Mouse (Mus musculus) forebrain, postnatal 0 days (tissue): Measurements from ENCODE around the gene Eif4b. TPM values are rescaled to one million over a fixed set of nuclear protein-coding genes. Genes with fewer than 3 reads are reported as not detected.
A peak's percentile ranks its signal among the peaks of the same experiment; 100 is the strongest.

ENCODE experiments used
- ATAC-seq: fragments of 200-750 bp; cut with Nextera tagmentation; 2 replicates; pipeline ENCODE4 v1.8.0; 2017; ENCODE audit warnings: mild to moderate bottlenecking, moderate library complexity
- DNase-seq: peaks from one replicate; pipeline ENCODE4 v3.0.0-alpha.2; 2015
- H3K27ac ChIP-seq: fragments of 300-500 bp; sonication (generic); 2 replicates; pipeline ENCODE4 v1.5.1; 2014; ENCODE audit warnings: low read depth, mild to moderate bottlenecking, antibody characterized with exemption, low read length, moderate library complexity, mixed read lengths
- H3K27me3 ChIP-seq: fragments of 300-500 bp; sonication (generic); 2 replicates; pipeline ENCODE4 v1.6.1; 2014; ENCODE audit warnings: mild to moderate bottlenecking, low read length, mixed read lengths; ENCODE audit not compliant: insufficient read depth
- H3K36me3 ChIP-seq: fragments of 300-500 bp; sonication (generic); 2 replicates; pipeline ENCODE4 v1.6.1; 2014; ENCODE audit warnings: mild to moderate bottlenecking, moderate library complexity; ENCODE audit not compliant: insufficient read depth
- H3K4me1 ChIP-seq: fragments of 300-500 bp; sonication (generic); 2 replicates; pipeline ENCODE4 v1.6.1; 2014; ENCODE audit warnings: antibody characterized with exemption; ENCODE audit not compliant: insufficient read depth
- H3K4me2 ChIP-seq: fragments of 300-500 bp; sonication (generic); 2 replicates; pipeline ENCODE4 v1.6.1; 2014; ENCODE audit warnings: low read depth, mild to moderate bottlenecking, moderate library complexity
- H3K4me3 ChIP-seq: fragments of 300-500 bp; sonication (generic); 2 replicates; pipeline ENCODE4 v1.5.1; 2014; ENCODE audit warnings: low read depth, low read length, mixed read lengths
- H3K9ac ChIP-seq: fragments of 300-500 bp; sonication (generic); 2 replicates; pipeline ENCODE4 v1.6.1; 2014; ENCODE audit warnings: mild to moderate bottlenecking
- H3K9me3 ChIP-seq: fragments of 300-500 bp; sonication (generic); 2 replicates; pipeline ENCODE4 v1.6.1; 2016; ENCODE audit warnings: low read length
- CTCF ChIP-seq: sonication (generic); IDR thresholded peaks from 2 replicates; pipeline ENCODE4 v1.5.1; 2016; ENCODE audit warnings: antibody characterized with exemption, control low read depth, low read depth
- WGBS: fragments of 180-500 bp; shearing (Covaris S2); extraction: QIAGEN DNeasy Blood & Tissue Kit; methylation state at CpG from one replicate; pipeline ENCODE4 v1.1.7; 2014; 5-methylcytosine and 5-hydroxymethylcytosine counted together
- polyA plus RNA-seq: library from polyadenylated mRNA; unstranded; fragments of >200 nt; fragmentation: Nextera tagmentation; extraction: Ambion mirVana; gene quantifications from 2 replicates; pipeline ENCODE4 v1.2.1, GENCODE M21; 2015
- total RNA-seq: library from RNA; depleted of rRNA; stranded (reverse); fragments of >200 nt; gene quantifications from 2 replicates; pipeline ENCODE4 v1.2.3, GENCODE M21; 2014

Eif4b gene
- total and polyA plus RNA-seq, 2 experiments from 2014 or later, result 72.8 to 194 TPM

DNA sequence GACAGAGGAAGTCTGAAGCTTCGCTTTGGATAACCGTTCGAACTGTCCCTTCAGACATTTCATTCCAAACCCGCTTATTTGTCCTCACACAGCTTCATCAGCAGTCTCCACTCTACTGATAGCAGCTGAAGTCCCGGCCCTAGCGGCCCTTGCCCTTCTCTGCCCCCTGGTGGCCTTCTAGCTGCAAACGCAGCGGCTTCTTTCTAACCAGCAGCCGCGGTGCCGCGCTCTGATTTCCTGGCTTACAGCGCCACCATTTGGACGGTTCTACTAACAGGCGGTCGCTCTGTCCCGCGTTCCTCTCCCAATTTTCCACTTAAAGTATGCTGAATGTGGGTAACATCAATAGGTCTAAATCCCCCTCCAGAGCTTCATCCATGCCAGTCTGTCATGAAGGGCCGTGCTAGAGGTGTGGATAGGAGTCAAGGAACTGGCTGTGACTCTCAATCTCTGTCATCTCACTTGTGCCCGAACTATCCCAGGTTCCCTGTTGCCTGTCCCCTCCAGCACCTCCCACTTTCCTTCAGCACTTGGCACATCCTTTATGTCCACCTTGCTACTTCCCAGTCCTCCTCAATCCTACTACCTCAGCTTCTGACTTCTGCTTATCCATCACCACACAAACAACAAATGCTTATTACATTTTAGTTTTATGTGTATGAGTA lies 7.8 kb upstream of the Eif4b start:
- ATAC-seq (peak; percentile 96), DNase-seq (peak; percentile 97)
- H3K27ac ChIP-seq, result no peak overlapping the region
- H3K36me3 ChIP-seq, result no peaks in the 10 kb centered on the region
- TF ChIP-seq CTCF, result peak; percentile 100
- no peaks in the 10 kb centered on the region for H3K9me3 ChIP-seq
- WGBS, result 4% methylated on average over 20 of the region's 20 CpGs
- H3K4me2 ChIP-seq, result no peak overlapping the region
- no peak overlapping the region for H3K9ac ChIP-seq
- H3K4me3 ChIP-seq, result no peak overlapping the region
- no peaks in the 10 kb centered on the region; the same call in 1 of the 2 replicates for H3K27me3 ChIP-seq
- no peaks in the 10 kb centered on the region for H3K4me1 ChIP-seq

DNA sequence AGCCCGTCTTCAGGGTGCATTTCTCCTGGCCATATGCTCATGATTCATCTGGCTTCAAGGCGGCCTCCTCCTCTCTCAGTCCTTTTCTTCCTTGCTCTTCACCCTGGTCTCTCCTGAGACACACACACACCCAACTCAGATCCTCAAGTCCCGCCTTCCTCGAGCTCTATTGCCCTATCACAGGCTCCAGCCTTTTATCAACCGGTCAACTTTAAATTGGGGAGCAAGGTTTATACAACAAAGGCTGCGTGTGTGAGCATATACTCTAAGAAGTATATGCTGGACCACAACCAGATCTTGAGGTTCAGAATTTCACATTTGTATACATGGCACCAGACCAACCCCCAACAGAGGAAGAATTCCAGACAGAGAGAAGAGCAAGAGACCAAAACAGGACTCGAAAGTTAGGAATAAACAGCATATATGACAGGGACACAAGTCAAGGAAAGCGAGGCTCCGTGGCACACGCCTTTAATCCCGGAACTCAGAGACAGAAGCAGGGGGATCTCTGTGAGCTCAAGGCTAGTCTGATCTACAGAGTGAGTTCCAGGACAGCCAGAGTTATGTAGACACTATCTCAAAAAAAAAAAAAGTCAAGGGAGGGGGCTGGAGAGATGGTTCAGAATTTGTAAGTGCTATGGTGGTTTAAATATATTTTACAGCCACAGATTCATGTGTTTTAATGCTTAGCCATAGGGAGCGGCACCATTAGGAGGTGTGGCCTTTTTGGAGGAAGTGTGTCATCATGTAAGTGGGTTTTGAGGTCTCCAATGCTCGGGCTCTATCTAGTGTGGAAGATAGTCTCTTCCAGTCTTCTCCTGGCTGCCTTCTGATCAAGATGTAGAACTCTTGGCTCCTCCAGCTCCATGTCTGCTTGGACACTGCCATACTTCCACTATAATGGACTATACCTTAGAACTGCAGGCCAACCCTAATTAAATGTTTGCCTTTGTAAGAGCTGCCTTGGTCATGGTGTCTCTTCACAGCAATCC lies 2.8 kb upstream of the Eif4b start:
- H3K27ac ChIP-seq, result no peak overlapping the region
- no peak overlapping the region for H3K4me2 ChIP-seq
- no peaks in the 10 kb centered on the region for H3K36me3 ChIP-seq
- H3K9me3 ChIP-seq, result no peaks in the 10 kb centered on the region
- no peak overlapping the region for H3K9ac ChIP-seq
- H3K4me3 ChIP-seq, result no peak overlapping the region
- no peak for ATAC-seq
- 74% methylated on average over 13 of the region's 13 CpGs for WGBS
- H3K27me3 ChIP-seq, result no peaks in the 10 kb centered on the region; the same call in 1 of the 2 replicates
- TF ChIP-seq CTCF, result no peak
- DNase-seq, result no peak
- peaks cover 14% of the 10 kb centered on the region for H3K4me1 ChIP-seq

DNA sequence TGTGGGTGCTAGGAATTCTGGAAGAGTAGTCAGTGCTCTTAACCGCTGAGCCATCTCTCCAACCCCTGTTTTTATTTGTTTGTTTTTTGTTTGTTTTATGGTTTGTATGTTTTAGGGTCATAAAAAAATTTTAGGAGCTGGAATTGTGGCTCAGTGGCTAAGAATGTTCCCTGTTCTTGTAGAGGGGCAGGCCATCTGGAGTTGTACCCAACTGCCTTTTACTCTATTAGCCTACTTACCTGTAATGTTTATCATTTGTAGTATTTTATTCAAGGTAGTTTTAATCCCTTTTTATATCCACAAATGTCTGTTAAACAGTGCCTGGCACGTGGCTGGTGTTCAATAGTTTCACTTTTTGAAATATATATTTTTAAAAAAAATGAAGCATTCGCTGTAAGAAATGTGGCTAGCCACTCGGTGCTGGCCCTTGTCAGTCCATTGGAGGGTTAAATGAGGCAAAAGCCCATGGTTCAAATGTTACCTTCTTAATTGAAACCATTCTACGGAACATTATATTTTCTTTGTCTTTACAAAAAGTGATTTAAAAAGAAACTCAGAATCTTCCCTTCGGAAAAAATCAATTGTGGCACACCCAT lies 512 bp upstream of the Eif4b start:
- no peak for TF ChIP-seq CTCF
- no peaks in the 10 kb centered on the region for H3K9me3 ChIP-seq
- WGBS, result 15% methylated on average over 6 of the region's 6 CpGs
- DNase-seq (no peak), ATAC-seq (peak; percentile 10)
- H3K4me2 ChIP-seq, result peak overlapping the region; percentile 77
- peak overlapping the region; percentile 98 for H3K4me3 ChIP-seq
- peak overlapping the region; percentile 97 for H3K27ac ChIP-seq
- H3K9ac ChIP-seq, result peak overlapping the region; percentile 93
- peaks cover 18% of the 10 kb centered on the region for H3K4me1 ChIP-seq
- H3K27me3 ChIP-seq, result no peaks in the 10 kb centered on the region
- no peaks in the 10 kb centered on the region for H3K36me3 ChIP-seq

DNA sequence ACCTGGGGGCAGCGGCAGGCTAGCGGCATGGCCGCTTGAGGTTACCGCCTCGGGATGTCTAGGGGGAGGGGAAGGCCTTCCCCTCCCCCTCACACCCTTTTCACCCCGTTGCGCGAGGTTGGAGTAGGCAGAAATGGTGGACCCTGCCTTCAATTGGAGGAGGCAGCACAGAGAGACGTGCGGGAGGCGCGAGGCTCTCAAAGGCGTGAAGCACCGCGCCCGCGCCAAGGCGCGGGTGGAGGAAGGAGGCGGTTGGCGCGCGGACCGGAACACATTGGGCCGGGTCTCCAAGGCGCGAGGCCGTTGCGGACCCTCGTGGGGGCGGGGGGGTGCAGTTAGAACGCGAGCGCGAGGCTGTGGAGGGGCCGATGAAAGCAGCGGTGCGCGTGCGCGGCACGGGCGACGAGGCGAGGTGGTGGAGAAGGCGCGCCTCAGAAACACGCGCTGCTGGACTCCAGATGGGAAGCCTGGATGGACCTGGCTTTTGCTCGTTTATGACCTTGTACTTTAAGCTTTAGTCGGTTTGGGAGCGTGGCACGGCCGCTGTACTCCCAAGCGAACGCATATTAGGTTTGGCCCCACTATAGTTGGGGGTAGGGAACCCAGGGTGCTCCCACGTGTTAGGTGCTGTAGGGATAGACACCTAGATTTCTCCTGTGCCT lies 628 bp downstream of the Eif4b start:
- Histone ChIP-seq H3K9ac (peak overlapping the region; percentile 93), H3K4me2 (peak overlapping the region; percentile 77), H3K4me1 (peaks cover 18% of the 10 kb centered on the region), H3K9me3 (no peaks in the 10 kb centered on the region), H3K27ac (peak overlapping the region; percentile 97), H3K36me3 (no peaks in the 10 kb centered on the region), H3K4me3 (peak overlapping the region; percentile 98), H3K27me3 (no peaks in the 10 kb centered on the region)
- peak; percentile 53 for ATAC-seq
- WGBS, result under 1% methylated on average over 55 of the region's 57 CpGs
- DNase-seq, result peak; percentile 79
- TF ChIP-seq CTCF, result no peak

DNA sequence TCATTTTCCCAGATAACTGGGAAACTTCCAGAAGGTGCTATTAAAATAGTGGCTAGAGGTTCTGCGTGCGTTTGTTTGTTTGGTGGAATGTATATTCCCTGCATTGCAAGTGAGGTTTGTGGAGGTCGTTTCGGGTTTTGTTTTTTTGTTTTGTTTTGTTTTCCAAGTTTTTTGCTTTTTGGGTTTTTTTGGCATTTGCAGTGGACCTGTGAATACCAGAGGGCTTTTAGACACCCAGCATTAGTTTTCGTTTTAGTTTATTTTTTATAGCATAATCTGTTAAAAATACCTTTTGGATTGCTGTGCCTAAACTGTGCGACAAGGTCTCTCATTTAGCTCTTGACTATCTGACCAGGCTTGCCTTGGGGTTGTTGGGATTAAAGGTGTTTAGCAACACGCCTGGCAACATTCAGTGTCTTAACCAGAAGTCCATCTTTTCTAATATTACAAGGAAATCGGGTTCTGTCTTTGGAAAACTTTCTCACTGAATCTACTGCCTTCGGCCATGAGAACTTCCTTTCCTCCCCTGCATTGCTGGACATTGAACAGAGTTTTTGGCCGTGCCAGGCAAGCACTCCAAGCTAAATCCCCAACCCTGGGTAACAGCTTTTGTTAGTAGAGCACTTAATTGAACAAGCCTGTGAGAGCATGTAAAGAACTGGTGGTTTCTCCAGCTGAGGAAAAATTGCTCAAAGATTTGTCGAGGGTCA lies 1.5 kb downstream of the Eif4b start:
- peaks cover 18% of the 10 kb centered on the region for H3K4me1 ChIP-seq
- H3K9me3 ChIP-seq, result no peaks in the 10 kb centered on the region
- ATAC-seq (no peak), DNase-seq (no peak)
- TF ChIP-seq CTCF, result no peak
- H3K4me2 ChIP-seq, result peak overlapping the region; percentile 77
- H3K27ac ChIP-seq, result 0 out of 2 replicates have a peak overlapping the region, but pooled peaks have one; percentile 97
- peak overlapping the region; percentile 93 for H3K9ac ChIP-seq
- no peaks in the 10 kb centered on the region for H3K36me3 ChIP-seq
- no peaks in the 10 kb centered on the region for H3K27me3 ChIP-seq
- WGBS, result 10% methylated on average over 11 of the region's 11 CpGs
- peak overlapping the region; percentile 98 for H3K4me3 ChIP-seq

DNA sequence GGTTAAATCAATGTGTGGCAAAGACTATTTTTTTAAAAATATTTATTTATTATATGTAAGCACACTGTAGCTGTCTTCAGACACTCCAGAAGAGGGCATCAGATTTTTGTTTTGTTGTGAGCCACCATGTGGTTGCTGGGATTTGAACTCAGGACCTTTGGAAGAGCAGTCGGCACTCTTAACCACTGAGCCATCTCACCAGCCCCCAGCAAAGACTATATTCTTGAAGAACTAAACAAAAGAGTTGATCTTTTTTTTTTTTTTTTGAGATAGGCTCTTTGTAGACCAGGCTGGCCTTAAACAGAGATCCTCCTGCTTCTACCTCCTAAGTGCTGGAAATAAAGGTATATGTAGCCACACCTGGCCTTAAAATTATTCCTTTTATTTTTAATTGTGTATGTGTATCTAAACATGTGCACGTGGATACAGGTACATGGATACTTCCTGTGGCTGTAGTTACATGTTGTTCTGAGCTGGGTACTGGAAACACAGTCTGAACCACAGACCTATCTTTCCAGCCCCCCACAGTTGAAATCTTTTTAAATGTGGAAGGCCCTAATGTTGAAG lies 3.6 kb downstream of the Eif4b start:
- 85% methylated on average over 2 of the region's 2 CpGs for WGBS
- ATAC-seq, result no peak
- Histone ChIP-seq H3K36me3 (peaks cover 5% of the 10 kb centered on the region; the same call in 1 of the 2 replicates), H3K4me3 (no peak overlapping the region), H3K9ac (no peak overlapping the region), H3K4me1 (peaks cover 18% of the 10 kb centered on the region), H3K4me2 (no peak overlapping the region), H3K9me3 (no peaks in the 10 kb centered on the region), H3K27me3 (no peaks in the 10 kb centered on the region), H3K27ac (no peak overlapping the region)
- no peak for TF ChIP-seq CTCF
- no peak for DNase-seq
